Mouse (Mus musculus): ENCODE data around the gene Atp1a1. TPM values are rescaled to one million over a fixed set of nuclear protein-coding genes. Genes with fewer than 3 reads are reported as not detected.

The Atp1a1 gene
- total and polyA plus RNA-seq, 2 experiments from 2014 or later: 66.4 to 264 TPM

DNA sequence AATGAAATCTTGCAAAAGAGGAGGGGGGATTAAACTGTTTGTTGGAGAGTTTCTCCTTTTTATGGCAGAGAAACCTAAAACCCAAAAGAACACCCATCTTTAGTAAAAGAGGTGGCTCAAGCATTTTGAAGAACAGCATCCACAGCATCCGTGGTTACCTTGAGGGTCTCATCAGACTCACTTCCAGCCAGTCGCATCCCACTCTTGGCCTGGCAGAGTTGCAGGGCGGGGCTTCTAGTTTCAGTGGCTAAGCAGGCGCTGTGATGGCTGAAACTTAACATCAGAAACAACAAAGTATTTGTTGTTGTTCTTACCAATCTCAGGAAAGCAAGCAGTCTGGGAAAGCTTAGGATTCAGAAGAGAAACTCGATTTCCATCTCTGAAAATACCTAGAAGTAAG, 807 bp upstream of the Atp1a1 start:
- no peaks in the 10 kb centered on the region for H3K36me3 ChIP-seq (ENCODE audit: insufficient read depth, low read length)
- H3K9me3 ChIP-seq (ENCODE audit: low read length): no peaks in the 10 kb centered on the region
- no peak for ATAC-seq
- H3K27me3 ChIP-seq (ENCODE audit: insufficient read depth, low read length): no peaks in the 10 kb centered on the region
- peak overlapping the region; percentile 68 for H3K4me2 ChIP-seq (ENCODE audit: low read depth, low read length)
- peaks cover 20% of the 10 kb centered on the region for H3K4me1 ChIP-seq (ENCODE audit: insufficient read depth, low read length)
- 28% methylated on average over 5 of the region's 5 CpGs for WGBS
- DNase-seq (ENCODE audit: low spot score): no peak
- H3K27ac ChIP-seq: peak overlapping the region; percentile 94; the same call in 1 of the 2 replicates
- peak overlapping the region; percentile 76 for H3K4me3 ChIP-seq (ENCODE audit: low read length)
- peak overlapping the region; percentile 84; the same call in 1 of the 2 replicates for H3K9ac ChIP-seq (replicated peaks; ENCODE audit: low read length)
- no peak for TF ChIP-seq CTCF (IDR thresholded peaks at IDR 0.05; ENCODE audit: low read depth)

DNA sequence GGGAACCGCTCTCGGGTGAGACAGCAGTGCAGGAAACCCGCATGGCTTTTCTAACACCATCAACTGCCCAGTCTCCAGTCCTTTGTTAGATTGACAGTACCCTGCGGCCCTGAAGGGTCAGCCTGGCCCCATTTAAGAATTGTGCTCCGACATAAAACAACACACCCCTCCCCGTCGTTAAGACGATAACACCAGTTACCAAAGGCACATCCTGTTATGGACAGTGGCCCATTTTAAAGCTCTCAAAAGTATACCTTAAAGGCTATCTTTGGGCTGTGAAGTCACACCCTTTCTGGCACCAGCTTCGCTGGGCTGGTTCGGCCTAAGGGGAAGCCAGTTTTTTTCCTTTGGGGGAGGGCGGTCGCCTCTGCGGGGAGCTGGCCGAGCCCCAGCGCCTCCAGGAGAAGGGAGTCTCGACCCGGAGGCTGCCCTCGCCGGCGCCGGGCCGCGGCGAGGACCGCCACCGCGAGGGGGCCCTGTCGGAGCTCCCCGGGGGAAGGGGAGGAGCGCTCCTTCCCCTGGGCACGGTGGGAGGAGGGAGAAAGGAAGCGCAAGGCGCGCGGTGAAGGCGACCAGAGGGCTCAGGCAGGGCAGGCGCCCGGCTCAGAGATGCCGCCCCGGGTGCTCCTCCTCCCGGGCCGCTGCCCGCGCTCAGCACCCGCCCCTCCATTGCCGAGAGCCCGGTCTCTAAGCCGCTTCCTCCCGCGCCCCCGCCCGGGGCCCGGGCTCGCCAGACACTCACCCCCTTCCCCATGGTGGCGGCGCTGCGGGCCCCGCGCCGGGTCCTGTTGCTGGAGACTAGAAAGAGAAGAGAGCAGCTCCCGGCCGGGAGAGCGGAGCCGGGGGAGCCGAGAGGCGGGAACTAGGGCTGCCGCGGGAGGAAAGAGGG, 579 bp downstream of the Atp1a1 start:
- H3K4me1 ChIP-seq (ENCODE audit: insufficient read depth, low read length): peaks cover 34% of the 10 kb centered on the region
- peak; percentile 85 for DNase-seq (ENCODE audit: low spot score)
- no peaks in the 10 kb centered on the region for H3K27me3 ChIP-seq (ENCODE audit: insufficient read depth, low read length)
- under 1% methylated on average over 36 of the region's 68 CpGs for WGBS
- ATAC-seq: peak; percentile 76
- H3K36me3 ChIP-seq (ENCODE audit: insufficient read depth, low read length): no peaks in the 10 kb centered on the region
- peak overlapping the region; percentile 76 for H3K4me3 ChIP-seq (ENCODE audit: low read length)
- TF ChIP-seq CTCF (IDR thresholded peaks at IDR 0.05; ENCODE audit: low read depth): peak; percentile 39
- no peaks in the 10 kb centered on the region for H3K9me3 ChIP-seq (ENCODE audit: low read length)
- H3K27ac ChIP-seq: peak overlapping the region; percentile 94
- peak overlapping the region; percentile 84 for H3K9ac ChIP-seq (replicated peaks; ENCODE audit: low read length)
- peak overlapping the region; percentile 68 for H3K4me2 ChIP-seq (ENCODE audit: low read depth, low read length)

DNA sequence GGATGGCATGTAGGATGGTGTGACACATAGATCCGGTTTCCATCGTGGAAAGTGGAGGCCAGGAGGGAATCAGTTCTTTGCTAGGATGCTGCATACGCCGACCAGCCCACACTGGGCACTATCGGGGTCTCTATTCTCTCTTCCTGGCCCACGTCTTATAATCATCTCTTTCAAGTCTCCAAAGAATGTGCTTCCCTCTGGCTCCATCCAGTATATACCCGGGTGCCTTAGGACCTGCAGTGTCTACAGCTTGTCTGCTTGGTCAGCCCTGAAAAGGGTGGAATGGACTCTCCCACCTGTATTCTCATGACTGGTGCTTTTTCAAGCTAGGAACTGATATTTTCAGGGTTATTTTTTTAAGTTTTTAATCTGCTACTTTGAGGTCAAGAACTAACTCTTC, 1.3 kb downstream of the Atp1a1 start:
- ATAC-seq: no peak
- Histone ChIP-seq H3K9ac (replicated peaks; ENCODE audit: low read length) (peak overlapping the region; percentile 84), H3K4me1 (ENCODE audit: insufficient read depth, low read length) (peaks cover 37% of the 10 kb centered on the region), H3K27ac (peak overlapping the region; percentile 94; the same call in 1 of the 2 replicates), H3K4me2 (ENCODE audit: low read depth, low read length) (peak overlapping the region; percentile 68), H3K9me3 (ENCODE audit: low read length) (no peaks in the 10 kb centered on the region), H3K4me3 (ENCODE audit: low read length) (peak overlapping the region; percentile 76), H3K36me3 (ENCODE audit: insufficient read depth, low read length) (no peaks in the 10 kb centered on the region), H3K27me3 (ENCODE audit: insufficient read depth, low read length) (no peaks in the 10 kb centered on the region)
- TF ChIP-seq CTCF (IDR thresholded peaks at IDR 0.05; ENCODE audit: low read depth): no peak
- 24% methylated on average over 7 of the region's 7 CpGs for WGBS
- peak; percentile 30 for DNase-seq (ENCODE audit: low spot score)

DNA sequence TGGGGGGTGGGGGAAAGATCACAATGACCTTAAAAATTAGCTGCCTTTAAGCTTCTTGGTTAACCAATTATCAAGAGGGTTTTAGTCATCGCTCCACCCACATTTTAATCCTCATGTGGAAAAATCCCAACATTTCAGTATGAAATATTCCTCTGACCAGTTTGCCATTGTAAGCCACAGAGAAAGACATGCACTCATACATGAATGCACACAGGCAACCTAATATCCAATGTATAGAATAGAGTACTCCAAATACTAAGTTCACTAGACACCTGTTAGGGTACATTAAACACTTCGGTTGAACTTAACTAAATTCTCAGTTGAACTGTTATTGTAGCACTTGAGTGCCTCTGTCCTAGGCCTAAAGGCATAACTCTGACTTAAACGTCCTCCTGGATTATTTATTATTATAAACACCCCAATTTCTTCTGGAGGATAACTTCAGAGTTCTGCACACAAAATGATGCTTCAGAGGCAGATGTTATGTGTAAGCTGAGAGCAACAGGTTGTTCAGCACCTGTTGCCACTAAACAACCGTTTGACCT, 1.9 kb downstream of the Atp1a1 start:
- peaks cover 37% of the 10 kb centered on the region for H3K4me1 ChIP-seq (ENCODE audit: insufficient read depth, low read length)

DNA sequence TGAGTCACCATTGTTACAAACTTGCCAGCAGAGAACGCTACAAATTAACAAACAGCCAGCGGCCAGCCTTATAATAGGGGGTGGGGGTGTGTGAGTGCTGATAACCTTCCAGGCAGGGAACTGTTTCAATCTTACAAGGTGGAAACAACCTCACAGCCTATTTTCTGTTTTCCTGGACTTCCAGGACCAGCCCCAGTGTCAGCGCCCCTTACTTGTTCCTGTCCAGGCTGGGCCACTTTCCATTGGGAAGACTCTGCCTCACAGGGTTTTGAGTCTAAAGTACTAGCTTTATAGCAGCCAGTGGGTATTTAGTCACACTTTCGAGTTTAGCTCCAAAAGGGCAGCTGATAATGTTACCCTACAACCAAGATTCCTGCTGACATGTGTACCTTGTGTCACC, 2.8 kb downstream of the Atp1a1 start:
- H3K27me3 ChIP-seq (ENCODE audit: insufficient read depth, low read length): no peaks in the 10 kb centered on the region
- no peaks in the 10 kb centered on the region for H3K9me3 ChIP-seq (ENCODE audit: low read length)
- ATAC-seq (no peak), DNase-seq (ENCODE audit: low spot score) (peak; percentile 18)
- 0 out of 2 replicates have a peak overlapping the region, but pooled peaks have one; percentile 76 for H3K4me3 ChIP-seq (ENCODE audit: low read length)
- H3K9ac ChIP-seq (replicated peaks; ENCODE audit: low read length): no peak overlapping the region
- peak overlapping the region; percentile 68 for H3K4me2 ChIP-seq (ENCODE audit: low read depth, low read length)
- H3K27ac ChIP-seq: no peak overlapping the region
- 44% methylated on average over 4 of the region's 4 CpGs for WGBS
- no peak for TF ChIP-seq CTCF (IDR thresholded peaks at IDR 0.05; ENCODE audit: low read depth)
- H3K4me1 ChIP-seq (ENCODE audit: insufficient read depth, low read length): peaks cover 43% of the 10 kb centered on the region
- H3K36me3 ChIP-seq (ENCODE audit: insufficient read depth, low read length): no peaks in the 10 kb centered on the region

More for the DNA sequence above, 1.9 kb downstream of the Atp1a1 start:
- H3K27me3 ChIP-seq (ENCODE audit: insufficient read depth, low read length): no peaks in the 10 kb centered on the region
- DNase-seq (ENCODE audit: low spot score): no peak
- no peak overlapping the region for H3K27ac ChIP-seq
- no peaks in the 10 kb centered on the region for H3K36me3 ChIP-seq (ENCODE audit: insufficient read depth, low read length)
- TF ChIP-seq CTCF (IDR thresholded peaks at IDR 0.05; ENCODE audit: low read depth): no peak
- H3K4me2 ChIP-seq (ENCODE audit: low read depth, low read length): peak overlapping the region; percentile 68
- peak overlapping the region; percentile 84; the same call in 1 of the 2 replicates for H3K9ac ChIP-seq (replicated peaks; ENCODE audit: low read length)
- H3K4me3 ChIP-seq (ENCODE audit: low read length): peak overlapping the region; percentile 76
- ATAC-seq: no peak
- H3K9me3 ChIP-seq (ENCODE audit: low read length): no peaks in the 10 kb centered on the region
- WGBS: 72% methylated on average over 4 of the region's 4 CpGs

DNA sequence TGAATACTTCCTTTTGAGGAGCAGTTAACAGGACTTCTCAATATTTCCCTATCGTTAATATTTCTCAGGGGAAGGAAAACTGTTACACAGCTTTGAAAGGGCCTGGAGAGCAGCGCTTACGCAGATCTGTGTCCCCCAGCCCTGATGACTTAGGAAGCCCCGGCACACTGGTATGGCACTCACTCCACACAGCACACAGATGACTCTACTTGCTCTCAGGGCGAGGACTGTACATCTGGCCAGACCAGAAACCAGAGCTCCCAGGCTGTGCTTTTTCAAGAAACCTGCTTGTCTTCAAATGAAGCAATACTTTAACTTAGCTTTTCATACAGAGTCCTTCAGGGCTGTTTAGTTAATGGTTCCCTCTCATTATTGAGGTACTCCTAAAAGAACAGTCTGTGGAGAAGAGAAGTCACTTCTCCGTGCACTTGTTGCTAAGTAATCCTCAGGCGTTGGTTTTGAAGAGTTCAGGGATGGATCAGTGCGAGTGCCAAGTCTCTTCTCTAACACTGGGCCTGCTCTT, 3.4 kb downstream of the Atp1a1 start:
- H3K27ac ChIP-seq: no peak overlapping the region
- H3K4me2 ChIP-seq (ENCODE audit: low read depth, low read length): peak overlapping the region; percentile 68
- ATAC-seq (no peak), DNase-seq (ENCODE audit: low spot score) (no peak)
- peaks cover 49% of the 10 kb centered on the region for H3K4me1 ChIP-seq (ENCODE audit: insufficient read depth, low read length)
- H3K36me3 ChIP-seq (ENCODE audit: insufficient read depth, low read length): no peaks in the 10 kb centered on the region
- H3K9me3 ChIP-seq (ENCODE audit: low read length): no peaks in the 10 kb centered on the region
- no peak for TF ChIP-seq CTCF (IDR thresholded peaks at IDR 0.05; ENCODE audit: low read depth)
- H3K9ac ChIP-seq (replicated peaks; ENCODE audit: low read length): no peak overlapping the region
- no peak overlapping the region for H3K4me3 ChIP-seq (ENCODE audit: low read length)
- 44% methylated on average over 8 of the region's 8 CpGs for WGBS
- no peaks in the 10 kb centered on the region for H3K27me3 ChIP-seq (ENCODE audit: insufficient read depth, low read length)

Data from hindbrain, postnatal 0 days (tissue).